Mouse (Mus musculus): ENCODE measurements around the gene Calm2.

GRCm38 (mm10) chr17:87405576-87405975 is 41.2 kb downstream of the Calm2 start:
- TF ChIP-seq TCF12 (IDR thresholded peaks at IDR 0.05; ENCODE audit: insufficient read depth, poor library complexity, severe bottlenecking) (peak; percentile 34), MYOD1 (IDR thresholded peaks at IDR 0.05; ENCODE audit: control insufficient read depth in 1 of 3, insufficient read length in 2 of 3, low read depth in 2 of 3) (peak in 1 of 3 experiments; percentile 51), POLR2A (IDR thresholded peaks at IDR 0.05; ENCODE audit: insufficient read length, low read depth) (peak; percentile 53), POLR2AphosphoS2 (IDR thresholded peaks at IDR 0.05; ENCODE audit: insufficient read length, low read depth) (no peak)
